Mouse (Mus musculus): ENCODE results near the gene Cd244a. TPM values are rescaled to one million over a fixed set of nuclear protein-coding genes. Genes with fewer than 3 reads are reported as not detected.

The Cd244a gene
- polyA plus RNA-seq, 1 experiment from 2014 or later = 0.46 TPM

GRCm38 (mm10) chr1:171648840-171649239, 89.8 kb downstream of the Cd244a start:
- WGBS (ENCODE audit: insufficient replicate concordance) = 57% methylated on average over 8 of the region's 8 CpGs

DNA sequence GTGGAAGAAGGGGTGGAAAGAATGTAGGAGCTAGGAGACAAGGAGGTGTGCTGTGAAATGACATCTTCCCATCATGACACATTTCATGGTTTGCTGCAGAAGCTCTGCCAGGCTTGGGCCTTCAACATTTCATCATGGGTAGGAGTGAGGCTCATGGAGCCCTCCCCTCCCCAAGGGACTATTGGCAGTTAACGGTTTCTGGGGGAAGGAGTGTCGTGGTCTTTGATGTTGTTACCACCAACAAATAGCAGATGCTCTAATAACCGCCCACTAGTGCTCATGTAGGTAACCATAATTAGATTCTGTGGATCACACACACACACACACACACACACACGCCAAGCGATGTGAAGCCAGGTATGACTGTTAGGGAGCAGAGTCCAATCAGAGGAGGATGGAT, 93.7 kb downstream of the Cd244a start, which contains the start of gene Slamf7:
Gene Slamf7 (minus strand): TSS at position 302 of the 400 bp plus-strand sequence.
- no peaks in the 10 kb centered on the region for H3K4me1 ChIP-seq (replicated peaks)
- no peak within 1 kb of the TSS for H3K4me3 ChIP-seq (replicated peaks)
- WGBS (ENCODE audit: insufficient replicate concordance) = 62% methylated on average over 5 of the region's 5 CpGs
- H3K27me3 ChIP-seq = no peaks in the 10 kb centered on the region
- no peaks in the 10 kb centered on the region for H3K9me3 ChIP-seq (replicated peaks)
- H3K4me2 ChIP-seq = no peak within 1 kb of the TSS
- DNase-seq = no peak
- H3K36me3 ChIP-seq = no peaks in the 10 kb centered on the region
- H3K27ac ChIP-seq = no peak within 1 kb of the TSS
- H3K9ac ChIP-seq = no peak within 1 kb of the TSS
- ATAC-seq (ENCODE audit: low read depth) = no peak

More at GRCm38 (mm10) chr1:171648840-171649239, 89.8 kb downstream of the Cd244a start:
- Histone ChIP-seq H3K27ac (no peak overlapping the region), H3K9ac (no peak overlapping the region), H3K27me3 (no peaks in the 10 kb centered on the region), H3K4me2 (no peak overlapping the region), H3K4me3 (replicated peaks) (no peak overlapping the region), H3K4me1 (replicated peaks) (peaks cover 5% of the 10 kb centered on the region), H3K36me3 (no peaks in the 10 kb centered on the region), H3K9me3 (replicated peaks) (no peaks in the 10 kb centered on the region)
- DNase-seq = no peak
- no peak for ATAC-seq (ENCODE audit: low read depth)

DNA sequence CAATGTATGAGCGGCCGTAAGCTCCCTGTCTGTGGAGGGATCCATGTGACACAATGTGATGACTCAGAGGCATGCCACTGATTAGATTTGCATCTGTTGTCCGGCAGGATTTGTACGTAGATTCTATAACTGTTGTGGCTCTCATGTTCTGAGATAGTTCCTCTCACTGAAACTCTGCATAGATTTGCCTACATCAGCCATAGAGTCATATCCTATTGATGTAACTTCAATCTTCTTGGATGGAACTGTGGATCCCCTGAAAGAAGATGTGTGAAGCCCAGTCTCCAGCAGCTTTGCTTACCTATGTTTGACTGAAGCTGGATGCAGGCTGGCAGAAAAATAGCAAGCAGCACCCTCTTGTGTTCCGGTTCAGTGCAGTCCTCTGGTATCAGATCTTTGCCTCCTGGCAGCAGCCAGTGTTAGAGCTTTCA, 99.6 kb downstream of the Cd244a start:
- no peaks in the 10 kb centered on the region for H3K27me3 ChIP-seq
- H3K9me3 ChIP-seq (replicated peaks) = no peaks in the 10 kb centered on the region
- no peak overlapping the region for H3K4me2 ChIP-seq
- H3K4me3 ChIP-seq (replicated peaks) = no peak overlapping the region
- ATAC-seq (ENCODE audit: low read depth) (no peak), DNase-seq (no peak)
- H3K9ac ChIP-seq = no peak overlapping the region
- no peaks in the 10 kb centered on the region for H3K4me1 ChIP-seq (replicated peaks)
- no peaks in the 10 kb centered on the region for H3K36me3 ChIP-seq
- no peak overlapping the region for H3K27ac ChIP-seq
- WGBS (ENCODE audit: insufficient replicate concordance) = 51% methylated on average over 5 of the region's 5 CpGs

Small RNA genes within 50 kb of the gene (microRNA-seq; reads per million reads assigned to microRNA genes)
- not detected for gene Mir7683

Other genes starting within 250 kb of the Cd244a start
- gene Dedd, start 230.0 kb upstream of the Cd244a start, polyA plus RNA-seq (2015; fragmentation: Nextera tagmentation; extraction: Ambion mirVana) = 20.3 and 22.7 TPM in 2 replicates
- gene Nit1, start 213.5 kb upstream of the Cd244a start, polyA plus RNA-seq (2015; fragmentation: Nextera tagmentation; extraction: Ambion mirVana) = 24.1 and 29.1 TPM in 2 replicates
- gene Pfdn2, start 213.5 kb upstream of the Cd244a start, polyA plus RNA-seq (2015; fragmentation: Nextera tagmentation; extraction: Ambion mirVana) = 60.9 and 66.8 TPM in 2 replicates
- gene Klhdc9, start 198.4 kb upstream of the Cd244a start, polyA plus RNA-seq (2015; fragmentation: Nextera tagmentation; extraction: Ambion mirVana) = 0.13 and 0.18 TPM in 2 replicates
- gene Nectin4, start 189.1 kb upstream of the Cd244a start, polyA plus RNA-seq (2015; fragmentation: Nextera tagmentation; extraction: Ambion mirVana) = 0.08 and 0.14 TPM in 2 replicates
- 3.3 and 3.8 TPM in 2 replicates for gene Arhgap30, start 170.2 kb upstream of the Cd244a start, polyA plus RNA-seq (2015; fragmentation: Nextera tagmentation; extraction: Ambion mirVana)
- 20.9 and 25.3 TPM in 2 replicates for gene Usf1, start 147.9 kb upstream of the Cd244a start, polyA plus RNA-seq (2015; fragmentation: Nextera tagmentation; extraction: Ambion mirVana)
- 1.3 and 1.6 TPM in 2 replicates for gene Tstd1, start 140.3 kb upstream of the Cd244a start, polyA plus RNA-seq (2015; fragmentation: Nextera tagmentation; extraction: Ambion mirVana)
- gene F11r, start 121.7 kb upstream of the Cd244a start, polyA plus RNA-seq (2015; fragmentation: Nextera tagmentation; extraction: Ambion mirVana) = 20.6 and 24.3 TPM in 2 replicates
- gene Alyref2, start 55.7 kb upstream of the Cd244a start, polyA plus RNA-seq (2015; fragmentation: Nextera tagmentation; extraction: Ambion mirVana) = 3.5 and 3.7 TPM in 2 replicates
- not detected in 2 replicates for gene Itln1, start 23.9 kb upstream of the Cd244a start, polyA plus RNA-seq (2015; fragmentation: Nextera tagmentation; extraction: Ambion mirVana)
- 0.95 and 1.4 TPM in 2 replicates for gene Ly9, start 48.2 kb downstream of the Cd244a start, polyA plus RNA-seq (2015; fragmentation: Nextera tagmentation; extraction: Ambion mirVana)
- gene Slamf7, start 93.8 kb downstream of the Cd244a start, polyA plus RNA-seq (2015; fragmentation: Nextera tagmentation; extraction: Ambion mirVana) = not detected in 2 replicates
- 10.3 and 11.2 TPM in 2 replicates for gene Cd48, start 122.8 kb downstream of the Cd244a start, polyA plus RNA-seq (2015; fragmentation: Nextera tagmentation; extraction: Ambion mirVana)
- 2.4 and 2.7 TPM in 2 replicates for gene Slamf1, start 207.9 kb downstream of the Cd244a start, polyA plus RNA-seq (2015; fragmentation: Nextera tagmentation; extraction: Ambion mirVana)

All from liver, embryonic 13.5 days (tissue).